Mouse (Mus musculus) cerebellum, adult 9-11 months (tissue): Measurements from ENCODE around the gene Sergef.

Source experiments
- DNase-seq: peaks from one replicate; pipeline ENCODE4 v3.0.0; 2022

Gene Sergef

GRCm38 (mm10) chr7:46569509-46569908, 70.1 kb downstream of the Sergef start:
- DNase-seq: peak; percentile 63

- DNase-seq: no peak
Measured at GRCm38 (mm10) chr7:46566318-46567007, 73.1 kb downstream of the Sergef start.

GRCm38 (mm10) chr7:46565374-46565773, 74.2 kb downstream of the Sergef start:
- no peak for DNase-seq

GRCm38 (mm10) chr7:46563801-46564200, 75.8 kb downstream of the Sergef start:
- DNase-seq: no peak

GRCm38 (mm10) chr7:46560061-46560460, 79.5 kb downstream of the Sergef start:
- DNase-seq: no peak

GRCm38 (mm10) chr7:46559643-46560042, 80.0 kb downstream of the Sergef start:
- peak; percentile 90 for DNase-seq

- DNase-seq: no peak
Measured at GRCm38 (mm10) chr7:46559006-46559405, 80.6 kb downstream of the Sergef start.

- peak; percentile 95 for DNase-seq
Measured at GRCm38 (mm10) chr7:46557996-46558395, 81.6 kb downstream of the Sergef start.

GRCm38 (mm10) chr7:46557387-46557786, 82.2 kb downstream of the Sergef start:
- DNase-seq: peak; percentile 72

GRCm38 (mm10) chr7:46556358-46557118, 83.1 kb downstream of the Sergef start:
- DNase-seq: no peak

GRCm38 (mm10) chr7:46555731-46556130, 83.9 kb downstream of the Sergef start:
- DNase-seq: no peak

GRCm38 (mm10) chr7:46554855-46555254, 84.8 kb downstream of the Sergef start:
- DNase-seq: no peak

GRCm38 (mm10) chr7:46554003-46554402, 85.6 kb downstream of the Sergef start:
- DNase-seq: peak; percentile 58

- peak; percentile 22 for DNase-seq
Measured at GRCm38 (mm10) chr7:46551935-46552752, 87.5 kb downstream of the Sergef start.

GRCm38 (mm10) chr7:46551173-46551572, 88.4 kb downstream of the Sergef start:
- DNase-seq: no peak

GRCm38 (mm10) chr7:46548124-46548523, 91.5 kb downstream of the Sergef start:
- no peak for DNase-seq

- DNase-seq: no peak
Measured at GRCm38 (mm10) chr7:46547642-46548041, 92.0 kb downstream of the Sergef start.

- DNase-seq: no peak
Measured at GRCm38 (mm10) chr7:46546539-46546938, 93.1 kb downstream of the Sergef start.

- peak; percentile 98 for DNase-seq
Measured at GRCm38 (mm10) chr7:46544195-46544641, 95.4 kb downstream of the Sergef start.

- DNase-seq: no peak
Measured at GRCm38 (mm10) chr7:46542117-46542516, 97.5 kb downstream of the Sergef start.

GRCm38 (mm10) chr7:46540616-46541015, 99.0 kb downstream of the Sergef start:
- no peak for DNase-seq

- DNase-seq: peak; percentile 56
Measured at GRCm38 (mm10) chr7:46536456-46537097, 103.0 kb downstream of the Sergef start.

GRCm38 (mm10) chr7:46535429-46535799, 104.2 kb downstream of the Sergef start:
- DNase-seq: peak; percentile 98
